Mouse (Mus musculus): ENCODE data around the gene Tmem229b.

DNA sequence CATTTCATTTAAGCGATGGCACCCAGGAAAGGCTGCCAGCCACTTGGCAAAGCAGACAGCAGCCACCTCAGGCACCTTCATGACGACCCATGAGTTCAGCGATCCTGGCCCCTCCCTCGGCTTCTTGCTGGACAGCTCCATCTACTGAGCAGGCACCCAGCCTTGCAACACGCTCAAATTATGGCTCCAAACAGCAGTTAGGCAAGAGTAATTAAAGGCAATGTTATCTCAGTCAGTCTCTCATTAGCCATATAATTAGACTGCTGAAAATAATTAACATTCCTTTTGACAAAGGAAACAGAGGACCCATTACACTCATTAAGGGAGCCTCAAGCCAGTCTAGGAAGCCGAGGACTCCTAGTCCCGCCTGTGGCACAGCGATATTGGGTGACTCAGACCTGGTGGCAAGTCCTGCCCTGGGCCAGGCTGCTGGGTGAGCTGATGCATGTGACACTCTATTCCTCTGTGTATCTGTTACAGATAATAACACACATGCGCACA lies 19.8 kb downstream of the Tmem229b start:
- TF ChIP-seq POLR2A (IDR thresholded peaks at IDR 0.05; ENCODE audit: borderline replicate concordance, low read depth, low read length), result no peak
- no peak for TF ChIP-seq CTCF (IDR thresholded peaks at IDR 0.05; ENCODE audit: low read depth, low read length)

Measured in bone marrow macrophage, adult 2 months (primary cell).